Mouse (Mus musculus) embryonic facial prominence, embryonic 15.5 days (tissue): ENCODE results near the gene Mki67. TPM values are rescaled to one million over a fixed set of nuclear protein-coding genes. Genes with fewer than 3 reads are reported as not detected.
"Not testable (repeated sequence)": the region's sequence is repeated elsewhere in the genome, so short reads cannot be mapped to it uniquely, and the experiment has no call there.

ENCODE experiments used
- ATAC-seq: fragments of 200-750 bp; cut with Nextera tagmentation; 2 replicates; pipeline ENCODE4 v1.8.0; 2017; ENCODE audit warnings: low read depth, moderate TSS enrichment; ENCODE audit not compliant: insufficient number of reproducible peaks, low FRiP score, low TSS enrichment
- H3K27ac ChIP-seq: fragments of 300-500 bp; sonication (generic); replicated peaks from 2 replicates; pipeline ENCODE4 v1.5.1; 2015; ENCODE audit warnings: mild to moderate bottlenecking, inconsistent platforms
- H3K27me3 ChIP-seq: fragments of 300-500 bp; sonication (generic); 2 replicates; pipeline ENCODE4 v1.6.1; 2015; ENCODE audit warnings: inconsistent platforms
- H3K36me3 ChIP-seq: fragments of 300-500 bp; sonication (generic); 2 replicates; pipeline ENCODE4 v1.6.1; 2015; ENCODE audit warnings: mild to moderate bottlenecking, inconsistent platforms
- H3K4me1 ChIP-seq: fragments of 300-500 bp; sonication (generic); 2 replicates; pipeline ENCODE4 v1.6.1; 2015; ENCODE audit warnings: inconsistent platforms
- H3K4me2 ChIP-seq: fragments of 300-500 bp; sonication (generic); replicated peaks from 2 replicates; pipeline ENCODE4 v1.6.1; 2015; ENCODE audit warnings: mild to moderate bottlenecking, inconsistent platforms
- H3K4me3 ChIP-seq: fragments of 300-500 bp; sonication (generic); replicated peaks from 2 replicates; pipeline ENCODE4 v1.5.1; 2015; ENCODE audit warnings: mild to moderate bottlenecking, inconsistent platforms
- H3K9ac ChIP-seq: fragments of 300-500 bp; sonication (generic); 2 replicates; pipeline ENCODE4 v1.6.1; 2015; ENCODE audit warnings: inconsistent platforms
- H3K9me3 ChIP-seq: fragments of 300-500 bp; sonication (generic); replicated peaks from 2 replicates; pipeline ENCODE4 v1.6.1; 2016; ENCODE audit warnings: inconsistent platforms
- WGBS: fragments of 180-500 bp; shearing (Covaris S2); methylation state at CpG from one replicate; pipeline ENCODE4 v1.1.7; 2015; 5-methylcytosine and 5-hydroxymethylcytosine counted together
- polyA plus RNA-seq: library from polyadenylated mRNA; unstranded; fragments of >200 nt; fragmentation: Nextera tagmentation; extraction: Ambion mirVana; gene quantifications from 2 replicates; pipeline ENCODE4 v1.2.1, GENCODE M21; 2015

The Mki67 gene
- polyA plus RNA-seq, 1 experiment from 2014 or later: 29.2 TPM

- no peak for ATAC-seq
- H3K4me2 ChIP-seq: no peak overlapping the region
- H3K9ac ChIP-seq: no peak overlapping the region
- WGBS: 86% methylated on average over 4 of the region's 4 CpGs
- H3K9me3 ChIP-seq: no peaks in the 10 kb centered on the region
- no peaks in the 10 kb centered on the region for H3K4me1 ChIP-seq
- peaks cover 84% of the 10 kb centered on the region for H3K36me3 ChIP-seq
- H3K4me3 ChIP-seq: no peak overlapping the region
- no peak overlapping the region for H3K27ac ChIP-seq
- no peaks in the 10 kb centered on the region for H3K27me3 ChIP-seq
These were observed 20.0 kb downstream of the Mki67 start for GRCm38 (mm10) chr7:135696127-135696526.

- Histone ChIP-seq H3K36me3 (peaks cover 79% of the 10 kb centered on the region), H3K4me3 (no peak overlapping the region), H3K27ac (no peak overlapping the region), H3K4me1 (no peaks in the 10 kb centered on the region), H3K9ac (no peak overlapping the region), H3K4me2 (no peak overlapping the region), H3K27me3 (no peaks in the 10 kb centered on the region), H3K9me3 (no peaks in the 10 kb centered on the region)
- 94% methylated on average over 5 of the region's 5 CpGs for WGBS
- no peak for ATAC-seq
These were observed 21.4 kb downstream of the Mki67 start for GRCm38 (mm10) chr7:135694796-135695195.

DNA sequence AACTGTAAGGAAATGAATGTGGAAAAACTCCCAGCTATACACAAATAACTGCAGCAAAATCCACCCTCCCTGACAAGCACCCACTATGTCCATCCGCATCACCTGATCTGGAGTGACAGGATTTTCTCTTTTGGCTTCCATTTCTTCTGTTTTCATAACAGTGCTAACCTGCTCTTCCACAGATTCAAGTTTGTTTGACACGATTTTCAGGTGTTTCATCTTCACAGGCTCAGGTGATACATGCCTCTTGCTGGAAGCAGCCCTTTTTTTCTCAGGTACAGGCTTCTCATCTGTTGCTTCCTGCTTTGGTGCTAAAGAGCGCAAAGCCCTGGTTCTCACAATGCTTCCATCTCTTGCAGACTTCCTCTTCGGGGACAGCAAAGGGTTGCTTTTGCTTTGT, 22.0 kb downstream of the Mki67 start:
- WGBS: 87% methylated on average over 4 of the region's 4 CpGs
- no peak for ATAC-seq
- Histone ChIP-seq H3K27me3 (no peaks in the 10 kb centered on the region), H3K9me3 (no peaks in the 10 kb centered on the region), H3K4me2 (no peak overlapping the region), H3K27ac (no peak overlapping the region), H3K9ac (no peak overlapping the region), H3K4me3 (no peak overlapping the region), H3K4me1 (no peaks in the 10 kb centered on the region), H3K36me3 (peaks cover 80% of the 10 kb centered on the region)

- Histone ChIP-seq H3K9ac (no peak overlapping the region), H3K36me3 (peaks cover 78% of the 10 kb centered on the region), H3K27me3 (no peaks in the 10 kb centered on the region), H3K27ac (no peak overlapping the region), H3K4me1 (no peaks in the 10 kb centered on the region), H3K4me3 (no peak overlapping the region), H3K9me3 (no peaks in the 10 kb centered on the region), H3K4me2 (no peak overlapping the region)
- ATAC-seq: no peak
- 96% methylated on average over 5 of the region's 5 CpGs for WGBS
These were observed 24.2 kb downstream of the Mki67 start for GRCm38 (mm10) chr7:135691941-135692340.

GRCm38 (mm10) chr7:135689396-135689795, 26.8 kb downstream of the Mki67 start:
- H3K4me2 ChIP-seq: no peak overlapping the region
- H3K4me1 ChIP-seq: no peaks in the 10 kb centered on the region
- no peak for ATAC-seq
- peaks cover 74% of the 10 kb centered on the region for H3K36me3 ChIP-seq
- H3K9me3 ChIP-seq: no peaks in the 10 kb centered on the region
- no peak overlapping the region for H3K4me3 ChIP-seq
- no peaks in the 10 kb centered on the region for H3K27me3 ChIP-seq
- WGBS: 93% methylated on average over 7 of the region's 7 CpGs
- no peak overlapping the region for H3K9ac ChIP-seq
- H3K27ac ChIP-seq: no peak overlapping the region

- WGBS: 85% methylated on average over 7 of the region's 7 CpGs
These were observed 31.2 kb downstream of the Mki67 start for GRCm38 (mm10) chr7:135684938-135685337.

DNA sequence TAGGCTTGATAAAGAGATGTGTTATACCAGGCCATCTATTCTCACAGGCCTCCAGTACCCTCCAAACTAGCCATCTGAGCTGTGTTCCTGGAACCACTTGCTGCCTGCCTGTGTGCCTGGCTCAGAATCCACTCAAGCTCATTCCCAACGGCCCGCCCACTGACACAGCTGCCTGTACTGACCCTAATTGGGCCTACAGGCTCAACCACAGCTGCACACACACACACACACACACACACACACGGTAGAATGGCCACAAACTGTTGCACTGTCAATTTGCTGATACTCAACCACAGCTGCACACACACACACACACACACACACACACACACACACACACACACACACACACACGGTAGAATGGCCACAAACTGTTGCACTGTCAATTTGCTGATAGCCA, 32.1 kb downstream of the Mki67 start:
- H3K4me1 ChIP-seq, H3K27me3 ChIP-seq, H3K9ac ChIP-seq, H3K9me3 ChIP-seq, H3K4me2 ChIP-seq, H3K4me3 ChIP-seq, H3K27ac ChIP-seq: not testable (repeated sequence)
- 0 out of 2 replicates have a peak, but pooled peaks have one; percentile 13 for ATAC-seq
- WGBS: 63% methylated on average over 4 of the region's 4 CpGs
- H3K36me3 ChIP-seq: peaks cover 34% of the 10 kb centered on the region

More at GRCm38 (mm10) chr7:135684938-135685337, 31.2 kb downstream of the Mki67 start:
- ATAC-seq: no peak
- no peak overlapping the region for H3K9ac ChIP-seq
- H3K9me3 ChIP-seq: no peaks in the 10 kb centered on the region
- H3K4me3 ChIP-seq: no peak overlapping the region
- H3K27me3 ChIP-seq: no peaks in the 10 kb centered on the region
- no peak overlapping the region for H3K4me2 ChIP-seq
- H3K4me1 ChIP-seq: no peaks in the 10 kb centered on the region
- H3K36me3 ChIP-seq: peaks cover 40% of the 10 kb centered on the region
- H3K27ac ChIP-seq: no peak overlapping the region

GRCm38 (mm10) chr7:135680334-135680733, 35.8 kb downstream of the Mki67 start:
- H3K4me1 ChIP-seq: no peaks in the 10 kb centered on the region
- H3K9ac ChIP-seq: no peak overlapping the region
- 66% methylated on average over 5 of the region's 5 CpGs for WGBS
- H3K4me2 ChIP-seq: no peak overlapping the region
- H3K36me3 ChIP-seq: peaks cover under 1% of the 10 kb centered on the region
- no peaks in the 10 kb centered on the region for H3K9me3 ChIP-seq
- H3K4me3 ChIP-seq: no peak overlapping the region
- no peak for ATAC-seq
- no peaks in the 10 kb centered on the region for H3K27me3 ChIP-seq
- H3K27ac ChIP-seq: no peak overlapping the region

GRCm38 (mm10) chr7:135676722-135677121, 39.4 kb downstream of the Mki67 start:
- Histone ChIP-seq H3K9ac (no peak overlapping the region), H3K36me3 (no peaks in the 10 kb centered on the region), H3K9me3 (no peaks in the 10 kb centered on the region), H3K4me3 (no peak overlapping the region), H3K4me2 (no peak overlapping the region), H3K27ac (no peak overlapping the region), H3K4me1 (no peaks in the 10 kb centered on the region), H3K27me3 (no peaks in the 10 kb centered on the region)
- ATAC-seq: no peak
- WGBS: 74% methylated on average over 8 of the region's 8 CpGs

DNA sequence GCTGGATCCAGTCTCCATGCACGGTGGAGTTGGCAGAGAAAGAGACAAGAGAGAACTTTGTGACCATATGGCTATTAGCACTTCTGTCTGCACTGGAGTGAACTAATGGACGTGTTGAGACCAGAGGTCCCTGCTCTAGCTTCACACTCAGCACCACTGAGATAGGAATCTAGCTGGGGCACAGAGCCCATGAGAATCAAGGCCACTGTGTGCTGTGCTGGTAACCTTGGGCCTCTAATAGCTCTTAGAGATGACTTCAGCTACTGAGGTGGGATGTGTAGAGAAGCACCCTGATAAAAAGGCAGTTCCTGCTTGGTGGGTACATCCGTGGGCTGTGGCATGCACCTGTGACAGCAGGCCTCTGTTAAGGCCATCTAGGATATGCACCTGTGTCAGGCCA, 42.6 kb downstream of the Mki67 start:
- Histone ChIP-seq H3K36me3 (no peaks in the 10 kb centered on the region), H3K9ac (no peak overlapping the region), H3K27ac (no peak overlapping the region), H3K4me1 (peaks cover 7% of the 10 kb centered on the region; the same call in 1 of the 2 replicates), H3K9me3 (no peaks in the 10 kb centered on the region), H3K4me2 (no peak overlapping the region), H3K27me3 (no peaks in the 10 kb centered on the region), H3K4me3 (no peak overlapping the region)
- 54% methylated on average over 3 of the region's 3 CpGs for WGBS
- ATAC-seq: no peak

GRCm38 (mm10) chr7:135668852-135669739, 47.1 kb downstream of the Mki67 start:
- Histone ChIP-seq H3K27me3 (no peaks in the 10 kb centered on the region), H3K36me3 (no peaks in the 10 kb centered on the region), H3K4me2 (no peak overlapping the region), H3K27ac (no peak overlapping the region), H3K9ac (no peak overlapping the region), H3K4me1 (peaks cover 7% of the 10 kb centered on the region; the same call in 1 of the 2 replicates), H3K9me3 (no peaks in the 10 kb centered on the region), H3K4me3 (no peak overlapping the region)
- WGBS: 36% methylated on average over 16 of the region's 16 CpGs
- no peak for ATAC-seq

- Histone ChIP-seq H3K4me3 (no peak overlapping the region), H3K36me3 (0 out of 2 replicates have a peak, but pooled peaks cover 6% of the 10 kb centered on the region), H3K4me2 (no peak overlapping the region), H3K9me3 (no peaks in the 10 kb centered on the region), H3K27me3 (no peaks in the 10 kb centered on the region), H3K27ac (no peak overlapping the region), H3K9ac (no peak overlapping the region), H3K4me1 (peaks cover 7% of the 10 kb centered on the region; the same call in 1 of the 2 replicates)
- ATAC-seq: no peak
- WGBS: 65% methylated on average over 2 of the region's 2 CpGs
These were observed 49.8 kb downstream of the Mki67 start for GRCm38 (mm10) chr7:135666314-135666713.
